Mouse (Mus musculus) cerebellum, postnatal 4 days (tissue): ENCODE data around the gene Sipa1l3.

Experiments
- DNase-seq, 2 experiments: peaks; one replicate each; pipeline ENCODE4 v3.0.0; 2022; ENCODE audit warnings: low spot score in 2 of 2, mixed read lengths in 1 of 2

The Sipa1l3 gene

DNA sequence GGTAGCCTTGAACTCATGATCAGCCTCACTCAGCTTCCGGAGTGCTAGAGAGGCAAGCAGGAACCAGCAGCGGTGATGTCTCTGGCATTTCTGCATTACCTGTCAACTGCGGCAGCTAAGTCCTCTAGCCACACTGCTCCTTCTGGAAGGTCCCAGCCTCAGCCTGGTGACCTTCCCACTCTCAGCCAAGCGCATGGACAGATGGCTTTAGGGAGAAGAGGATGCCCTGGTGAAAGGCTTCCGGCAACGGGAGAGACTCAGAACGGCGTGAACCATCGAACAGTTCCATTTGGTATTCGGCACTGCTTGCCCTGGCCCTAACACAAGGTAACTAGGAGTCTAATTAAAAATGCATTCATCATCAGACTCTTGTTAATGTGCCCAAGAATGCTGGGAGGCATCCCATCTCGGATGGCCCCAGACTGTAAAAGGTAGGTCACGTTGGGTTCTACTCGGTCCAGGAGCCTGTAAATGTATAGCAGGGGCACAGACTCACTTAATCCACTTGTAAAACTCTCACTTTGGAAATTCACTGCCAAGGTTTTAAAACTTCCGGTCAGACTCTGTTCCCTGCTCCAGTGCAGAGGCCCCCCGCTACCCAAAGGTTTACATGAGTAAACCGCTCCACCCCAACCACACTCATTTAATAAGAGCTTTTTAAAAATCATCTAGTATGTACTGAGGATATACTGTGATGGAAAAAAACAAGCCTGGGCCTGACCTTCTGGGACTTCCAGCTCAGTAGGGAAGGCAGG, 37.7 kb downstream of the Sipa1l3 start:
- DNase-seq, result no peak

DNA sequence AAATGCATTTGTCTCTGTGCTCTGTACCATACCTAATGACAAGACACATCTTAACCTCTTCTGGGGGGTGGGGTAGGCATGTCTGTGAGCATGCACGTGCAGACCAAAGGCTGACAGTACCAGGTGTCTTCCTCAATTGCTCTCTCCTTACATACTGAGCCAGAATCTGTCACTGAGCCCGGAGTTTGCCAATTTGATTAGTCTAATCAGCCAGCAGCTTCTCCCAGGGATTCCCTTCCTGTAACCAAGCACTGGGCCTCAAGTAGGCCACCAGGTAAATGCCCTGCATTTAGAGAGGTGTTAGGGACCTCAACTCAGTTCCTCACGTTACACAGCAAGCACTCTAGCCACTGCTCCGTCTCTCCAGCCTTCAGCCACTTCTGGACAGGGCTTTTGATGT, 38.3 kb downstream of the Sipa1l3 start:
- no peak for DNase-seq

DNA sequence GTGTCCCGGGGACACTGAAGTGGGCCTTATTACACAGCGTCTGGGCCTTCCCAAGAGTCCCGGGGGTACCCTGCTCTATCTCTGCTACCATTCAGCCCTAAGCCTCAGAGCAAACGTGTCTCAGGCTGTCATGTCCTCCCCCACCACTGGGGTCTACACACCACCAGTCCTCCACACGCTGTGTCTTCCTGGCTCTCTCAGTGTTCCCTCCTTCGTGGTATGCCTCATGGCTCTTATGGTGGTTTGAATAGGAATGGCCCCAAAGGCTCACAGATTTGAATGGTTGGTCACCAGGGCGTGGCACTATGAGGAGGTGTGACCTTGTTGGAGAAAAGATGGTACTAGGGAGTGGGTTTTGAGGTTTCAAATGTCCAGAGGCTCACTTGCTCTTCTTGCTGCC, 43.4 kb downstream of the Sipa1l3 start:
- no peak for DNase-seq

- no peak for DNase-seq
Observed at GRCm38 (mm10) chr7:29471309-29471708, 47.1 kb downstream of the Sipa1l3 start.

GRCm38 (mm10) chr7:29469602-29470344, 48.7 kb downstream of the Sipa1l3 start:
- DNase-seq, result no peak

GRCm38 (mm10) chr7:29468593-29468992, 49.8 kb downstream of the Sipa1l3 start:
- DNase-seq, result no peak

DNA sequence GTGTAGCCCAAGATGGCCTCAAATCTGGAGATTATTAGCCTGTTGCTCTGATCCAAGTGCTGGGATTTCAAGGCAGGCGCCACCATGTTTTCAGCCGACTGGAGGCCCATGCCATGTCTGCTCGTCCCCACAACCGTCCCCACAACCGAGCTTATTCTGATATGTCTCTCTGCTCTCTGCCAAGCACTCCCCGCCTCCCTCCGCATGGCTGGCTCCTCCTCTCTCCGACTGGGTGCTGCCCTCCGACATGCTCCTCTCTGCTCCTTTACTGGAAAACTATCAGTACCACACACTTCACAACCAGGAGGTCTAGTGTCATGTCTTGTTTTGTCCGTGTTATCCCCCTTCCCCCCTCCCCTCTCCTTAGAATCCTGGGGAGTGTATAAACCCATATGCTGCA, 51.9 kb downstream of the Sipa1l3 start:
- no peak for DNase-seq

DNA sequence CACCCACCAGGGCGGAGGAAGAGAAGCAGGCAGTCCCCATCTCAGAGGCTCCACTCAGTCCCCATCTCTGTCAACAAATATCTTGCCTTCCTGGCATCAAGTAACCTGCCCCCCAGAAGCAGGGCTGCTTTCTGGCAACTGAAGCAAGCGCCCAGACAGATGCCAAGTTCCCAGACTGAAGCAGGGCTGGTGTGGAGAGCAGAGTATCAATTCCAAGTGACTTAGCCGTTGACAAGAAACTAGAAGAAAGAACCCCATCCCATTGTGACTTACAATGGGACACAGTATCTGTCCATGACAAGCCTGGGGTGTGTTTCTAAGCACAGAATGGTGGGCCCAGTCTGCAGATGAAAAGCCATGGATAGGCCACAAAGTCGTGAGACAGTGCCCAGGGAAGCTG, 52.7 kb downstream of the Sipa1l3 start:
- DNase-seq, result peak in 1 of 2 experiments; percentile 57

GRCm38 (mm10) chr7:29462820-29463219, 55.6 kb downstream of the Sipa1l3 start:
- DNase-seq, result no peak

GRCm38 (mm10) chr7:29462178-29462577, 56.3 kb downstream of the Sipa1l3 start:
- DNase-seq, result no peak

GRCm38 (mm10) chr7:29461557-29461956, 56.9 kb downstream of the Sipa1l3 start:
- DNase-seq, result no peak

DNA sequence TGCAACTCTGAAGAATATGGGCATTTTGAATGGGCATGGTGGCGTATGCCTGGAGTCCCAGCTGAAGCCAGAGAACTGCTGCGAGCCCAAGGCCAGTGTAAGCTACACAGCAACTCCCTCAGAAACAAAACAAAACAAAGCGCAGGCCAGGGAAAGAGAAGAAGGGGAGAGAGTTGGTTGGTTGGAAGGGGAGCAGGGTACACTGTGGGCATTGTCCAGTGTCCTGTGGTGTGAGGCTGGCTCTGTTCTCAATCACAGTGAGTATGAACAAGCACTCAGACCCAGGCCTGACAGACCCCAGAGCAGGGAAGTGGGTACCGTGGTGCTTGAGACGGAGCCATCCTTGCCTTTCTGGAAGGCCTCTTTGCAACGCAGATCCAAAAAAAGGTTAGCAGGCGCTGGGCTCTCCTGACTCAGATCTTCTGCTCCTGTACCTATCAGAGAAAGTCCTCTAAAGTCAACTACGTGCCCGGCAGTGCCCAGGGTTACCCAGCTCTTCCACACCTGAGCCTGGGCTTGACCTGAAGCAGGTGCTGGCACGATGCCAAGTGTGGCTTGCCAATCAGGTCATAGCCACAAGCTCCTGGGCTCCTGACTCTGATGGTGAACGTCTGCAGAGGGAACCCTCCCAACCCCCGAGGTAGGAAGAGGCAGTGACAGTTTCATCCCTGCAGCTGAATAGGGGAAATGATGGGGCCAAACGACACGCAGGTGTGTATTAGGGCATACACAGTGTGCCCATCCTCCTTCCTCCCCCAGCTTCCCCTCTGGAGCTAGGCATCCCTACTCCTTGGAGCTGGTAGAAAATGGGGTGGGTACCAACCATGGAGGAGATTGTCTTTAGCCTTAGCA, 59.3 kb downstream of the Sipa1l3 start:
- no peak for DNase-seq

DNA sequence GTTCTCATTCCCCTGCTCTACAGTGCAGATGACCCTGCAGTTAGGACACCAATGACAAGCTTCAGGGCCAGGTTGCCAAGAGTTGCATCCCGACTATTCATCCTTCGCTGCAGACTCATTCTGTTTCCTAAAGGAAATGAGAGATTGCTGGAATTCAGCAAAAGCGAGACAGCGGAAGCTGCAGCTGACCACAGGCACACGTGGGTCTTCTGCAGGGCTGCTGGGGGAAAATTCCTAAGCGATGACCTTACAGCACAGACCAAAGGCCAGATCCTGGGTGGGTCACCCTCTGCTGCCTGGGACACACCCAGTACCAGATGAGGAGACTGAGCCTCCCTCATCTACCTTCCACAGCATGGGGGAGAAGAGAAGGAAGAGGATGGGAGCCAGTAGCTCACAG, 60.7 kb downstream of the Sipa1l3 start:
- no peak for DNase-seq

- no peak for DNase-seq
Observed at GRCm38 (mm10) chr7:29456716-29457115, 61.7 kb downstream of the Sipa1l3 start.

- no peak for DNase-seq
Observed at GRCm38 (mm10) chr7:29455591-29455990, 62.9 kb downstream of the Sipa1l3 start.

GRCm38 (mm10) chr7:29454965-29455364, 63.5 kb downstream of the Sipa1l3 start:
- DNase-seq, result no peak

DNA sequence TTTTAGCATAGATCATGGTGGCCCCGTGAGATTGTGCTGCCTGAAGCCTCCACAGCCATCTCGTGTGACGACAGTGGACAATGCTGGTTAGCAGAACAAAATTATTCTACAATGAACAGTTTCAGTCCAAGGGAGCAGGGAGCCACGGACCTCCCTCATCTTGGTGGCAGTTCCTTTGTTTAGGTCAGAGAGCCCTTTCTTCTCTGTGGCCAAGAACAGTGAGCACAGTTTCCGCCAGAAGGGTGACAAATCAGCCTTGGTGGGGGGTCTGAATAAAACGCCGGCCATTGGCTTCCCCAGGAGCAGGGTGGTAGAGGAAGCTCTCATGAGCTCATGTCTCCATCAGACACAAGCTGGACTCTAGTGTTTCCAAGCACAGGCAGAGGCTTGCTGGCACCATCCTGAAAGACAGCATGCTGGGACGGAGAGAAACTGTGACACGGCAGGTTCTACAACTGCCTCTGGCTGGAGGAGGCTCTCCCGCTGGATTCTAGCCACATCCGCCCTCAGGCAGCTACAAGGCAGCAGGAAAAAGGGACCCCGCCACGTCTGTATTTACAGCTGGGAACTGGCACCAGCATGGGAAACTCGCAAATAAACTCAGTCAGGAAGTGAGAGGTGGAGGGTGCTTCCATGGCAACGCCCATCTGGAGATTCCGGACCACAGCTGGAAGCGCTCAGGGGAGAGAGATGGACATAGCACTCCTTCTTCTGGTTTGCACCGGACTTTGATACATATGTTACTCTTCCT, 65.3 kb downstream of the Sipa1l3 start:
- peak; percentile 46 to 64 for DNase-seq

GRCm38 (mm10) chr7:29452381-29452780, 66.1 kb downstream of the Sipa1l3 start:
- no peak for DNase-seq

- DNase-seq, result no peak
Observed at GRCm38 (mm10) chr7:29450175-29450574, 68.3 kb downstream of the Sipa1l3 start.

- DNase-seq, result no peak
Observed at GRCm38 (mm10) chr7:29448830-29449229, 69.6 kb downstream of the Sipa1l3 start.

DNA sequence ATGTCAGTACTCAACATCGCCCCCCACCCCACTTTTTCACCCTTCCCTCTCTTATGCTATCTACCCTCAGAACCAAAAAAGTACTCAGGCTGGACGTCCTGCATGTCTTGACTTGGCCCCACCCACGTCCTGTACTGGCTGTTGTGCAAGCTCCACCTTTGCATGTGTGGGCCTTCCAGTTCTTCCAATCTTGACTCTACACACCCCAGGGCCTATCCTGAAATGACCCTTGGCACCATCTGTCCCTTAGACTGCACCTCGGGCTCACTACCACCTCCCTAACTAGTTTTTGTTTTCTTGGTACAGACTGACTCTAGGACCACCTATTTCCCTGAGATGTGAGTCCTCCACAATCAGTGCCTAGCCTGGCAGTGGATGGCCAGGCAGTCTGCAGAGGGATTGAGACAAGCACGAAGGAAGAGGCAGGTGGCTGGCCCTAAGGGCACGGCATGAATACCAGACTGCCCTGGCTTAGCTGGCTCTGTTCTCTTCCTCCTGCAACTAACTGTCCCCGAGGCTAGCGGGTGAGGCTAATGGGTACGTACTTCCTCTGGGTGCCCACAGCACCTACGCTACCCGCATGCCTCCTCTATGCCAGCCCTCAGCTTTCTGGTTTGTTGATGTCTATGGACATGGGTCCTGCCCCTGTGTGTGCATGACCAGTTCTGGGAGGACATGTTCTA, 71.2 kb downstream of the Sipa1l3 start:
- no peak for DNase-seq
